Mouse (Mus musculus) MEL (cell line): ENCODE data around the gene Scn1b.

Experiments
- CTCF ChIP-seq, 3 experiments: IDR thresholded peaks in 2 of 3; conservative IDR thresholded peaks in 1 of 3; 2 replicates each; pipeline ENCODE4 v1.5.1; 2011 to 2012; ENCODE audit warnings: low read length in 3 of 3, low read depth in 2 of 3, mild to moderate bottlenecking in 2 of 3, improper control_type of control experiment in 1 of 3, inconsistent platforms in 1 of 3, mixed read lengths in 1 of 3, moderate library complexity in 1 of 3; ENCODE audit not compliant: control insufficient read depth in 1 of 3, insufficient read depth in 1 of 3, poor library complexity in 1 of 3, severe bottlenecking in 1 of 3
- EP300 ChIP-seq, 2 experiments: IDR thresholded peaks; 2 replicates each; pipeline ENCODE4 v1.6.1; 2011; ENCODE audit warnings: improper control_type of control experiment in 2 of 2, low read length in 2 of 2, low read depth in 1 of 2, mild to moderate bottlenecking in 1 of 2
- GATA1 ChIP-seq: IDR thresholded peaks from 2 replicates; pipeline ENCODE4 v1.6.1; 2011; ENCODE audit warnings: low read depth, low read length, improper control_type of control experiment
- HCFC1 ChIP-seq: IDR thresholded peaks from 2 replicates; pipeline ENCODE4 v1.6.1; 2012; ENCODE audit warnings: low read depth, mild to moderate bottlenecking, inconsistent platforms, low read length, improper control_type of control experiment, moderate library complexity
- POLR2A ChIP-seq, 2 experiments: IDR thresholded peaks; 2 replicates each; pipeline ENCODE4 v1.6.1; 2011 to 2012; ENCODE audit warnings: low read length in 2 of 2, mild to moderate bottlenecking in 2 of 2, control low read depth in 1 of 2, improper control_type of control experiment in 1 of 2, low read depth in 1 of 2, moderate library complexity in 1 of 2; ENCODE audit not compliant: control insufficient read depth in 1 of 2, insufficient read depth in 1 of 2, poor library complexity in 1 of 2
- SIN3A ChIP-seq: IDR thresholded peaks from 2 replicates; pipeline ENCODE4 v1.6.1; 2012; ENCODE audit warnings: low read length, improper control_type of control experiment, inconsistent platforms
- ZC3H11A ChIP-seq: IDR thresholded peaks from 2 replicates; pipeline ENCODE4 v1.6.1; 2012; ENCODE audit warnings: low read depth, mild to moderate bottlenecking, inconsistent platforms, low read length, improper control_type of control experiment

DNA sequence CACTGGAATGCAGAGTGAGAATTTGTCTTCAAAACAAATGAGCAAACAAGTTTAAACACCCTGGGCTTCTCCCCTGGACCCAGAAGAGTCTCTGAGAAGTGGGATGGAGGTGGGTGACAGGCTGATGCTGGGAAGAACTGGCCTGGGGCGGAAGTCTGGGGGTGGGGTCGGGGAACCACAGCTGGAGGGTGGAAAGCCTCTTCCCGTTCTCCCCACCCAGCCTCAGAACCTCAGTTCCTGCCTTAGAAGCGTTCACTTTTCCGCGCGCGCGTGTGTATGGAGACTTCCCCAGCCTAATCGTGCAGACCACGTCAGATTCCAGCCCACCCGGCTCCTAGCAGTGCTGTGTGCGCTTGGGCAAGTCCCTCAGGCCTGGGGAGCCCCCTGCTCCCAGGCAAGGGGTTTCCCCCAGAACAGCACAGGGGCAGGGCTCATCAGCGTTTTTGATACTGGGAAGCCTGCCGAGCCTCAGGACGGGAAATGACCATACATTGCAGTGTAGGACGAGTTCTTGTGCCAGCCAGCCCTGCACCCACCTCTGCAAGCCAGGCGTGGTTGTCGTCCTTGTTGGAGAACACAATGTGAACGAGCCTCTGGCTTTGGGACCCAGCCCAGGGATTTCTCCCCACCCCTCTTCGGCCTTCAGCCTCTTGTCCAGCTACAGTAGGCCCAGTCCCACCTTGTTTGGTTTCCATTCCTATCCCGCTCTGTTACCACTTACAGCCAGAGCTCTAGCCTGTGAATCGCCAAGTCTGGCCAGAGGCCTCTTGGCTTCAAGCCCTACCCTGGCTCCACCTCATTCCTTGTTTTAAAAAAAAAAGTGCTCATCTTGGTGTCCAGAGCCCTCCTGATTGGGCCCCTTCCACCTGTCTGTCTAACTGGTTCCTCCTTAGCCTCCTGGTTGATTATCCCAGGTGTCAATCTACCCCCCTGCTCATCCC lies 24.8 kb upstream of the Scn1b start:
- TF ChIP-seq ZC3H11A (no peak), CTCF (IDR thresholded peaks at IDR 0.05 in 2 of 3, conservative IDR thresholded peaks at IDR 0.05 in 1 of 3; ENCODE audit: control insufficient read depth in 1 of 3, insufficient read depth in 1 of 3, low read depth in 2 of 3, low read length in 3 of 3, poor library complexity in 1 of 3, severe bottlenecking in 1 of 3) (no peak), HCFC1 (peak; percentile 62; the same call in 1 of the 2 replicates), SIN3A (peak; percentile 19; the same call in 1 of the 2 replicates), GATA1 (no peak), EP300 (IDR thresholded peaks at IDR 0.05; ENCODE audit: low read depth in 1 of 2, low read length in 2 of 2) (0 out of 4 replicates have a peak, but pooled peaks have one; percentile 2 to 13), POLR2A (IDR thresholded peaks at IDR 0.05; ENCODE audit: control insufficient read depth in 1 of 2, insufficient read depth in 1 of 2, low read depth in 1 of 2, low read length in 2 of 2, poor library complexity in 1 of 2) (peak; percentile 65 to 69)
